Mouse (Mus musculus) small intestine, adult 2 months (tissue): ENCODE results near the gene Dock10.

Source experiments
- CTCF ChIP-seq: fragments of 200-500 bp; IDR thresholded peaks from 2 replicates; pipeline ENCODE4 v1.5.1; 2012; ENCODE audit warnings: low read depth, mild to moderate bottlenecking, control low read depth, inconsistent platforms, low read length, moderate library complexity, mixed read lengths; ENCODE audit not compliant: insufficient replicate concordance, insufficient read length; ENCODE audit errors: extremely low read depth
- POLR2A ChIP-seq: fragments of 200-500 bp; IDR thresholded peaks from 2 replicates; pipeline ENCODE4 v1.6.1; 2012; ENCODE audit warnings: low read depth, mild to moderate bottlenecking, control low read depth, inconsistent platforms, low read length, moderate library complexity

- TF ChIP-seq POLR2A (no peak), CTCF (no peak)
These were observed 253.6 kb downstream of the Dock10 start for GRCm38 (mm10) chr1:80504757-80505156.
